Mouse (Mus musculus): ENCODE measurements around the gene Xntrpc. TPM values are rescaled to one million over a fixed set of nuclear protein-coding genes. Genes with fewer than 3 reads are reported as not detected.
"Not testable (repeated sequence)": the region's sequence is repeated elsewhere in the genome, so short reads cannot be mapped to it uniquely, and the experiment has no call there.

Xntrpc gene
- 1 to 10 TPM; 1.1 to 1.8 TPM for total RNA-seq (2021)

- intact Hi-C loops (cut with DNase I): loop anchor here (5.0 kb wide), 1 partner anchor 53 kb away; no protein-coding TSS in a partner anchor
- peak; percentile 90 to 96 for DNase-seq (ENCODE audit: extremely low spot score in 1 of 2, low spot score in 2 of 2)
Measured at GRCm38 (mm10) chr7:102065046-102065891, at the start of gene Xntrpc, which contains the start of the genes Rnf121 and Xndc1. TSS of gene Xntrpc (plus strand) at chr7:102065713. TSS of gene Rnf121 (minus strand) at chr7:102065469. TSS of gene Xndc1 (plus strand) at chr7:102065511.

DNA sequence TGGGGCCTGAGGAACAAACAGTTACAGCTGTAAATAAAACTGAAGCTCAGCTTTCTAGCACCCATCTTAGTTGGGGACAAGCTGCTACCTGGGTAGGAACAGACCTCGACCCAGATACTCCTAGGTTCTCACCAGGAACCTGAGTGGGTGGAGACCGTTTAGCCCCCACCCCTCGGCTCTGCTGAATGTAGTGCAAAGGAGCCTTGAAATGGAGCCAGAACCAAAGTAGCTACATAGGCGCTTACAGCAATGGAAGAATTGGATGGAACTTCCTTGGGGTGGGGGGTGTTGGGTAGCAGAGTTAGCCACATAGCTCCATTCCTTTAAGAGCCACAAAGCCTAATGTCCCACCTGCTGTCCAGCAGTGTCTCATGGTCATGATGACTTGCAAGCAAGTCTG, 48.6 kb upstream of the Xntrpc start:
- DNase-seq (ENCODE audit: extremely low spot score in 1 of 2, low spot score in 2 of 2): no peak
- intact Hi-C loops (cut with DNase I): no loop called here

DNA sequence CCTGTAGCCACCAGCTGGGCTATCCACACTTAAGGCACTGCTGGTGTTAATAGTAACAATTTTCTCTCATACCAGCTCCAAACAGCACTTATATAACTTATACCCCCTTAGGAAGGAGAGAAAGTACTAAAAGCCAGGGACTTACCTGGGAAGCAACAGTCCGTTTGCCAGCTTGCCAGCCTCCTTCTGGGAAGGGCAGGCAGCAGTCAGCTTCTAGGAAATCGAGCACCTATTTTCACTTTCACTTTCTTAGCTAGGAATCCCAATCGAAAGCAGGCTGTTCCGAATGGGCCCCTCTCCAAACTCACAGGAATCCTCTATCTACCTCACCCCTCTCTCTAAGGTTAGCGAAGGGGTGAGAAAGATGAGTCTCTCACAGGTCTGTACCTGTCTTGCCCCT, 48.1 kb upstream of the Xntrpc start:
- DNase-seq (ENCODE audit: extremely low spot score in 1 of 2, low spot score in 2 of 2): no peak
- intact Hi-C loops (cut with DNase I): no loop called here

DNA sequence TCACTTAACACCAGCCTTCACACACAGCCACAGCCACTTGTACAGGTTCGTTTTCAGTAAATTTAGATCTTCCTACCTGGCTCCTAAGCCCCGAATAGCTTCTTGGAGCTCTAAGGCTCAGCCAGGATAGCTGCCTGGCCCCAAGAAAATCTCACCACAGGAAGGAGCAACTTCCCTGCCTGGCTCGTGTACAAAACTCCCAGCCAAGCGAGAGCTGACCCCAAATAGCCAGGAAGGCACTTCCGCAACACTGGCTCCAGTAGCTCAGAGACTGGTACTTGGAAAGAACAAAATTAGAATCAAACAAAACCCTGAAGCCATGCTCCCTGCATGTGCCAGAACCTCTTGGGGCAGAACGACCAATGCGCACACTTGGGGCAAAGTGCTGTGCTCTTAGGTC, 47.5 kb upstream of the Xntrpc start:
- intact Hi-C loops (cut with DNase I): no loop called here
- DNase-seq (ENCODE audit: extremely low spot score in 1 of 2, low spot score in 2 of 2): no peak

DNA sequence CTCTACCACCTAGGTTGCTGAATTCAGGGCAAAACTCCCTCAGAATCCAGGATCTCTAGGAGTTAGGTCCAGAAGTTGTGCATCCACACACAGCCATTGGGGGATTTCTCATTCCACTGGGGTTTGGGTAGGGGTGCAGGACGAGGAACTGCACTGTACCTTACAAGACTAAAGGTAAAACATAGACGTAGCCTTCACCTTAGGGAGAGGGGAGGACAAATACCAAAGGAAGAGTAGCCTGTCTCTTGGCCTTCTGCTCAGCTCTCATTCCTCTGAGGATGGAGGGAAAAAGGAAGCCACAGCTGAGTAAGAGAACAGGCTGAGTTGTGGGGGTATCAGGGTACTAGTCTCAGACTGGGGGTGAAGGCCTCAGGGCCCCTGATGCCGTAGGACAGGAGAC, 46.9 kb upstream of the Xntrpc start, which contains the start of gene Il18bp:
Gene Il18bp (minus strand): TSS at position 101 of the 400 bp plus-strand sequence.
- no peak for DNase-seq (ENCODE audit: extremely low spot score in 1 of 2, low spot score in 2 of 2)
- intact Hi-C loops (cut with DNase I): no loop called here

- intact Hi-C loops (cut with DNase I): no loop called here
- no peak for DNase-seq (ENCODE audit: extremely low spot score in 1 of 2, low spot score in 2 of 2)
Measured at GRCm38 (mm10) chr7:102019362-102019761, 46.2 kb upstream of the Xntrpc start.

GRCm38 (mm10) chr7:102020934-102021333, 44.6 kb upstream of the Xntrpc start:
- intact Hi-C loops (cut with DNase I); DNase-seq (ENCODE audit: extremely low spot score in 1 of 2, low spot score in 2 of 2): not testable (repeated sequence)

DNA sequence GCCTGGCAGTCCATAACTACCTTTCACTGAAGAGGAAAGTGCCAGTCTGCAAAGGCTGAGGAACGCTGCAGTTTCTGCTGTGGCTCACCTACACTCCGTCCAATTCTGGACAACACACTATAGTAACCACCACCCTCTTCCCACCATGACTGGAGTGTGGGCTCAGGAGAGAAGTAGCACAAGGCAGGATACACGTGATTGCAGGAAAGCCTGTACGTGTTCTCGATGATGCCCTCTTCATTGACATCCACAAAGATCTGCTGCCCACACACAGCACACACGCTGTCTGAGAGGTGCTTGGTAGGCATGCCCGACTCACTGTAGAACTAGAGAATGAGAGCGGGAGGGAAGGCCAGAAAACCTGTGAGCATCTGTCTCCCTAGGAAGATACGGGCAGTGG, 41.7 kb upstream of the Xntrpc start:
- intact Hi-C loops (cut with DNase I): no loop called here
- DNase-seq (ENCODE audit: extremely low spot score in 1 of 2, low spot score in 2 of 2): no peak

DNA sequence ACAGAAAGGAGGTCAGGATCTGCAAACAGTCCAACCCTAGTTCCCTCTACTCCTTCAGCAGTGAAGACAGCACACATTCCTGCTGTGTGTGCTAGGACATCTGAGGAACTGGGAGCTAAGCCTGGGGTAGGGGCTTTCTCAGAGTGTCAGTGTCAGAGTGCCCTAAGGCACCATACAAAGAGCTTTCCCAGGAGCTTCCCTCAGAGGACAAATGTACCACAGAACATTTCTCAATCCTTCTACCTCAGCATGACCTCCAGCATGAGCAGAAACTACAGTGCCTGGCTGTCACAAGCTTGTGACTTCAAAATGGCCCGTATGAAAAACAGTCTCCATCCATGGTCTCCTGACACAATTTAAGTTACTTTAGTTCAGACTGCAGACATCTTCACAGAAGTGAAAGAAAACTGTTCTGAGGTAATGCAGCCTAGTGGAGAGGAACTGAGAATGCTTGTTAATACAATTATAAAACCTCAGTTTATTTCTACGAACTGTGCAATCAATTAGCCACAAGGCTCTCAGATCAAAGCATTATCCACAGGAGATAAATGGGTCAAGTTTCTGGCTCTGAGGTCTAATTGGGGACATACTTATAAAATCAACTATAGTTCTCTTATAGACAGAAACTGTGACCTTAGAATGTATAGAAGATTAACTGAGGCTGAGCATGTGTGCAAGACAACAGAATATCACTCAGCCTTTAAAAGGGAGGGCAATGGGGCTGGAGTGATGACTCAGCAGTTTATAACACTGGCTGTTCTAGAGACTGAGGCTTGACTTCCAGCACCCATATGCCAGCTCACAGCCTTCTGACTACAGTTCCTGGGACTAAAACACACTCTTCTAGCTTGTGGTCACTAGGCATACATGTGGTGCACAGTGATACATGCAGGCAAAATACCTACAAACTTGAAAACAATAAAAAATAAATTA, 40.1 kb upstream of the Xntrpc start:
- intact Hi-C loops (cut with DNase I): no loop called here

DNA sequence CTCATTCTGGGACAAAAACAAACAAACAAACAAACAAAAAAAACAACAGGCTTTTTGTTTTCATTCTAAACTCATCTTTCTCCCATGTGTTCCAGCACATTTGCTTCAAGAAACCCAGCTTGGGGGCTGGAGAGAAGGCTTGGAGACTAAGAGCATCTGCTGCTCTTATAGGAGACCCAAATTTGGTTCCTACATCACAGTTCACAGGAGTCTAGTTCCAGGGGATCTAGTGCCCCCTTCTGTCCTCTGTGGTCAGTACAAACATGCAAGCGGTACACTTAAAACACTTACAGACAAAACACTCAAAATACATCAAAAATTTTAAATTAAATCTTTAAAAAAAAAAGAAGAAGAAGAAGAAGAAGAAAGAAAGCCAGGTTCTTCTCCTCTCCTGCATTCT, 30.6 kb upstream of the Xntrpc start:
- DNase-seq (ENCODE audit: extremely low spot score in 1 of 2, low spot score in 2 of 2): no peak
- intact Hi-C loops (cut with DNase I): no loop called here

More for the DNA sequence above, 40.1 kb upstream of the Xntrpc start:
- DNase-seq (ENCODE audit: extremely low spot score in 1 of 2, low spot score in 2 of 2): no peak

GRCm38 (mm10) chr7:102035534-102035933, 30.0 kb upstream of the Xntrpc start:
- DNase-seq (ENCODE audit: extremely low spot score in 1 of 2, low spot score in 2 of 2): no peak
- intact Hi-C loops (cut with DNase I): no loop called here

GRCm38 (mm10) chr7:102037318-102037717, 28.2 kb upstream of the Xntrpc start:
- DNase-seq (ENCODE audit: extremely low spot score in 1 of 2, low spot score in 2 of 2): no peak
- intact Hi-C loops (cut with DNase I): no loop called here

DNA sequence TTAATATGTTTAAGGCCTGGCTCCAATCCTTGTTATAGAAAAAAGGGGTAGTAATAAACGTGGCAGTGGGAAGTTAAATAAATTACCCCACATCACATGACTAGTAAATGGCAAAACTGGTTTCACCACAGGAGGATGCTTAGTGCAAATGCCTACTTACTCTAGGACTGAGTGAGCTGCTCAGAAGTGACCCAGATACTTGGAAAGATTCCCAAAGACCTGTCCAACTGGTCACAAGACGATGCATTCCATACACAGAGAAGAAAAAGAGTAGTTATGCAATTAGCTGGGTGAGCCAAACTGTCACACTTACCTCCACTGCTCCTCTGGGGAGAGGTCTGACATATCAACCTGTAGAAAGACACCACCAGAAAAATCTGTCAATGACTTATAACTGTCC, 23.2 kb upstream of the Xntrpc start:
- DNase-seq (ENCODE audit: extremely low spot score in 1 of 2, low spot score in 2 of 2): no peak
- intact Hi-C loops (cut with DNase I): no loop called here

DNA sequence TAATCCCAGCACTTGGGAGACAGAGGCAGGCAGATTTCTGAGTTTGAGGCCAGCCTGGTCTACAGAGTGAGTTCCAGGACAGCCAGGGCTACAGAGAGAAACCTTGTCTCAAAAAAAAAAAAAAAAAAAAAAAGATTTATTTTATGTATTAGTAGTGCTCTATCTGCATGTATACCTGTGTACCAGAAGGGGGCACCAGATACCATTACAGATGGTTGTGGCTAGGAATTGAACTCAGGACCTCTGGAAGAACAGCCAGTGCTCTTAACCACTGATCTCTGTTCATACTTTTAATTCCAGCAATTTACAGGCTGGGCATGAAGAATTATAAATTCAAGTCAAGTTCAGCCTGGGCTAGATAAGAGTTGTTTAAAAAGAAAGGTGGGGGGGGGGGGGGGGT, 17.0 kb upstream of the Xntrpc start:
- intact Hi-C loops (cut with DNase I); DNase-seq (ENCODE audit: extremely low spot score in 1 of 2, low spot score in 2 of 2): not testable (repeated sequence)

- intact Hi-C loops (cut with DNase I): no loop called here
- DNase-seq (ENCODE audit: extremely low spot score in 1 of 2, low spot score in 2 of 2): no peak
Measured at GRCm38 (mm10) chr7:102061353-102061752, 4.2 kb upstream of the Xntrpc start.

DNA sequence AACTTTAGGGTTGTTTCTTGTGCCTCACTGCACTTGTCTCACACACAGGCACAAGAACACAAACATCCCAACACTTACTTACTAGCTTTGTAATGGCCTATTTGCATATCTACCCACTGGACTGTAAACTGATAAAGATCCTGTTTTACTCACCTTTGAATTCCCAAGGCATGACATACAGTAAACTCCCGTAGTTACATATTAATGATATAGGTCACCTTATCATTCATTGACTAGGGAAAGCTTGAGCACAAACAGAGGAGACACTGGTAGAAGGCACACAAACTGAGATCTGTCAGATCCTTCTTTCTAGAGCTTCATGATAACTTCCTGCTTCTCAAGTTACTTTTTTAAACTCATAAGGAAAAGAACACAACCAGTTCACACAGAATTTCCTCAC, 3.3 kb upstream of the Xntrpc start:
- DNase-seq (ENCODE audit: extremely low spot score in 1 of 2, low spot score in 2 of 2): no peak
- intact Hi-C loops (cut with DNase I): no loop called here

DNA sequence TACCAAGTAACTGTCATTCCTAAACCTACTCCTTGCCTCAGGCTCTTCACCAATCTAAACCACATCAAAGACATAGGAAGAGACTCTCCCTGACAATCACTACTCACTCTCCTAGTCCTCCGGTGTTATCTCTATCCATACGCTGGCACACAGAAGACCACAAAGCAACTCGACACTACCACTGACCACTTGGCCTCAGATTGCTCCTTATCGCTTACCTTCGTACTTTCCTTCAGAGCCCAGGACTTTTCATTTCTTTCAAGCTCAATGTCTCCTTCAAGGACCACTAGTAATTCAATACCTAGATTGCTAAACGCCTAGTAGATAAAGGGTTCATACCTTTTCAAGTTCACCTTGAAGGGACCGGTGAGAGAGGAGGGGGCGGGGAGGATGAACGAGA, 1.6 kb upstream of the Xntrpc start:
- no peak for DNase-seq (ENCODE audit: extremely low spot score in 1 of 2, low spot score in 2 of 2)
- intact Hi-C loops (cut with DNase I): no loop called here

GRCm38 (mm10) chr7:102064655-102065045, 863 bp upstream of the Xntrpc start:
- intact Hi-C loops (cut with DNase I): loop anchor here (5.0 kb wide), 1 partner anchor 52 kb away; no protein-coding TSS in a partner anchor
- DNase-seq (ENCODE audit: extremely low spot score in 1 of 2, low spot score in 2 of 2): peak in 1 of 2 experiments; percentile 13

DNA sequence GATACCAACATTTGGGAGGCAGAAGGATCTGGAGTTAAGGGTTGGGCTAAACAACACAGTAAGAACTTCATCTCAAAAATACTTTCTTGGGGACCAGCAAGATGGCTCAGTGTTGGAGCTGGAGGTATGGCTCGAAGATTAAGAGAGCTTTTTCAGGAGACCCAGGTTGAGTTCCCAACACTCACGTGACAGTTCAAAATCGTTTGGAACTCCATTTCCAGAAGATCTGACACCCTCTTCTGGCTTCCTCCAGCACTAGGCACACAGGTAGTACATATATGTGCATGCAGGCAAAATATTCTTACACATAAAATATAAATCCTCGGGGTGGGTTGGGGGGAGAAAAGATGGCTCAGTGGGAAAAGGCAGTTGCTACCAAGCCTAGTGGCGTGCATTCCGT, 850 bp downstream of the Xntrpc start:
- DNase-seq (ENCODE audit: extremely low spot score in 1 of 2, low spot score in 2 of 2): no peak
- intact Hi-C loops (cut with DNase I): loop anchor here (5.0 kb wide), 1 partner anchor 54 kb away; no protein-coding TSS in a partner anchor
